ENCODE assay signal across 26 mouse cellular contexts in the genomic region with DNA sequence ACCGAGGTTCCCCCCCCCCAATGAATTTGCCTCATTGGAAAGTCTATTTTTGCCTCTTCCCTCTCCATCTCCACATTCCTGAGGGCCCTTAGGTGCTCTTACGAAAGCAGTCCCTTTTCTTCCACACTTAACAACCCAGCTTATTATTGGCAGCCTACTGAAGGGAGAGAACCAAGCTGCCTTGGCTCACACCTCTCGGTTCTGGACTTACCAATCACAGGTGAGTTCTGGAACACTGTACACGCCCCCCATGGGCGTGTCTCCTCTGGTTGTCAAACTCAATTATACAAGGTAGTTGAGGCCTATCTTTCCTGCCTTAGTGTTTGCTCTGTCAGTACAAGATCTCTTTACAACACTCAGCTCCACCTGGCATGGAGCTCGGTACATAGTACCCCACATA. TPM values are rescaled to one million over a fixed set of nuclear protein-coding genes. Genes with fewer than 3 reads are reported as not detected.
A peak's percentile ranks its signal among the peaks of the same experiment; 100 is the strongest.
DNase-seq lines count a peak whose midpoint lies in the region; ATAC-seq and TF ChIP-seq lines count a peak whose summit lies in the region.
"Had no signal": no experiment of that assay in that cellular context is flagged by ENCODE, and none has a peak within 500 bp of the region (broad histone marks: within the 10 kb centered on the region; RNA-seq: fewer than 3 reads in every experiment).

No protein-coding gene starts in this region.

- no peaks in the 10 kb centered on the region for H3K27me3 ChIP-seq in lung, postnatal 0 days (replicated peaks; ENCODE audit: insufficient read depth, low read length)
- H3K27me3 ChIP-seq: forebrain, embryonic 15.5 days; midbrain, embryonic 15.5 days; stomach, embryonic 15.5 days had no signal

- 0 out of 2 replicates have a peak, but pooled peaks have one; percentile 37 for TF ChIP-seq EP300 in lung, postnatal 0 days (IDR thresholded peaks at IDR 0.05)

- H3K4me3 ChIP-seq in lung, postnatal 0 days (ENCODE audit: low read depth, low read length), result no peak overlapping the region
- H3K4me3 ChIP-seq: forebrain, embryonic 15.5 days; gastrocnemius, adult 2 months; layer of hippocampus, adult 2 months; midbrain, embryonic 15.5 days; myocyte; stomach, embryonic 15.5 days had no signal

- H3K4me1 ChIP-seq in lung, postnatal 0 days (ENCODE audit: insufficient read depth, low read depth, low read length), result no peaks in the 10 kb centered on the region; the same call in 1 of the 2 replicates
- H3K4me1 ChIP-seq: forebrain, embryonic 15.5 days; midbrain, embryonic 15.5 days; stomach, embryonic 15.5 days had no signal

- no peaks in the 10 kb centered on the region for H3K36me3 ChIP-seq in lung, postnatal 0 days (ENCODE audit: insufficient read depth, low read length)
- H3K36me3 ChIP-seq: forebrain, embryonic 15.5 days; G1E; midbrain, embryonic 15.5 days; stomach, embryonic 15.5 days had no signal

- no peak overlapping the region for H3K27ac ChIP-seq in lung, postnatal 0 days (ENCODE audit: low read length)
- H3K27ac ChIP-seq: forebrain, embryonic 15.5 days; gastrocnemius, adult 2 months; layer of hippocampus, adult 2 months; midbrain, embryonic 15.5 days; stomach, embryonic 15.5 days had no signal

- peak; percentile 98 for ATAC-seq in lung, postnatal 0 days
- ATAC-seq: CD4-positive, CD25-positive, alpha-beta regulatory T cell, adult 4 months; forebrain, embryonic 15.5 days; hindbrain, embryonic 16.5 days; midbrain, embryonic 15.5 days had no signal

- peak; percentile 30 for DNase-seq in testis, postnatal 10 days (ENCODE audit: low spot score)
- DNase-seq in testis, postnatal 14 days (ENCODE audit: low spot score), result no peak
- peak; percentile 49 for DNase-seq in ZHBTc4 (ENCODE audit: low read depth, low spot score)
- peak; percentile 88 for DNase-seq in lung, postnatal 0 days (ENCODE audit: low spot score)
- DNase-seq in right cerebral cortex, adult 2 months (ENCODE audit: low spot score in 2 of 2), result no peak
- DNase-seq in frontal cortex, postnatal 36 days (ENCODE audit: low spot score in 2 of 2), result no peak
- no peak for DNase-seq in cerebellum, adult 11-12 months
- DNase-seq: adrenal gland, adult 2 months; cerebellum, postnatal 25 days; embryo, embryonic 11 days; gastrocnemius, adult 2 months; heart, adult 18-20 months; kidney, adult 2 months; kidney, postnatal 10 days; lung, embryonic 14.5 days had no signal

- no peak overlapping the region for H3K4me2 ChIP-seq in lung, postnatal 0 days (replicated peaks; ENCODE audit: low read depth, low read length)
- H3K4me2 ChIP-seq: forebrain, embryonic 15.5 days; lung, embryonic 14.5 days; midbrain, embryonic 15.5 days; stomach, embryonic 15.5 days had no signal

- no peak overlapping the region for H3K9ac ChIP-seq in lung, postnatal 0 days (replicated peaks; ENCODE audit: low read depth)
- H3K9ac ChIP-seq: forebrain, embryonic 15.5 days; lung, embryonic 14.5 days; midbrain, embryonic 15.5 days; stomach, embryonic 15.5 days had no signal

- 51% methylated on average over 6 of the region's 6 CpGs for WGBS in lung, postnatal 0 days

- TF ChIP-seq CTCF in lung, postnatal 0 days (IDR thresholded peaks at IDR 0.05), result no peak

- no peaks in the 10 kb centered on the region for H3K9me3 ChIP-seq in lung, postnatal 0 days (ENCODE audit: low read length)
- H3K9me3 ChIP-seq: forebrain, embryonic 15.5 days; G1E; midbrain, embryonic 15.5 days; stomach, embryonic 15.5 days had no signal

RNA-seq across cellular contexts. Expression of gene Tgm5, which starts 13.8 kb away (rescaled TPM):
- 0.07 TPM in 2 replicates for polyA plus RNA-seq in lung, postnatal 0 days (2015; fragmentation: Nextera tagmentation; extraction: Ambion mirVana)
- polyA plus RNA-seq: adrenal gland, adult 2 months; CD4-positive, CD25-positive, alpha-beta regulatory T cell, adult 4 months; forebrain, embryonic 15.5 days; G1E; heart, embryonic 14.5 days; lung, embryonic 14.5 days; midbrain, embryonic 15.5 days had no signal

RNA-seq across cellular contexts. Expression of gene Epb42, which starts 35.0 kb away (rescaled TPM):
- 1.4 and 2.3 TPM in 2 replicates for polyA plus RNA-seq in lung, postnatal 0 days (2015; fragmentation: Nextera tagmentation; extraction: Ambion mirVana)
- polyA plus RNA-seq: adrenal gland, adult 2 months; myocyte had no signal

RNA-seq across cellular contexts. Expression of gene Tgm7, which starts 37.7 kb away (rescaled TPM):
- not detected in 2 replicates for polyA plus RNA-seq in lung, postnatal 0 days (2015; fragmentation: Nextera tagmentation; extraction: Ambion mirVana)
- polyA plus RNA-seq: adrenal gland, adult 2 months; embryonic facial prominence, embryonic 14.5 days; forebrain, embryonic 15.5 days; G1E; heart, embryonic 14.5 days; hindbrain, embryonic 16.5 days; lung, embryonic 14.5 days; midbrain, embryonic 15.5 days; myocyte; neural tube, embryonic 14.5 days had no signal

Comparison
In these comparisons a context has a peak if more than half of its experiments do, and no peak if none do; other contexts are left out.
1. DNase-seq: peak in testis, postnatal 10 days (single experiment), ZHBTc4 (single experiment) and lung, postnatal 0 days (single experiment); none in testis, postnatal 14 days (single experiment), right cerebral cortex, adult 2 months (0 of 2), frontal cortex, postnatal 36 days (0 of 2) and cerebellum, adult 11-12 months (single experiment).